Mouse (Mus musculus): ENCODE data around the gene Ifngr1. TPM values are rescaled to one million over a fixed set of nuclear protein-coding genes. Genes with fewer than 3 reads are reported as not detected.

Ifngr1 gene
- polyA plus RNA-seq, 1 experiment from 2014 or later, result 641 TPM

GRCm38 (mm10) chr10:19638851-19639250 lies 47.1 kb downstream of the Ifngr1 start:
- no peak for DNase-seq (ENCODE audit: low spot score)

GRCm38 (mm10) chr10:19639630-19640029 lies 47.9 kb downstream of the Ifngr1 start:
- no peak for DNase-seq (ENCODE audit: low spot score)

- no peak for DNase-seq (ENCODE audit: low spot score)
These were observed 53.4 kb downstream of the Ifngr1 start for GRCm38 (mm10) chr10:19645119-19645518.

- no peak for DNase-seq (ENCODE audit: low spot score)
These were observed 65.7 kb downstream of the Ifngr1 start for GRCm38 (mm10) chr10:19657426-19657825.

Other genes with a start within 250 kb of the Ifngr1 start
- gene Olig3, start 235.4 kb upstream of the Ifngr1 start, polyA plus RNA-seq (2015; fragmentation: Nextera tagmentation; extraction: Ambion mirVana), result 0.09 and 0.29 TPM in 2 replicates
- gene Il22ra2, start 30.0 kb downstream of the Ifngr1 start, polyA plus RNA-seq (2015; fragmentation: Nextera tagmentation; extraction: Ambion mirVana), result 0.10 and 0.12 TPM in 2 replicates
- 0.60 and 1.1 TPM in 2 replicates for gene Il20ra, start 120.6 kb downstream of the Ifngr1 start, polyA plus RNA-seq (2015; fragmentation: Nextera tagmentation; extraction: Ambion mirVana)